Mouse (Mus musculus): ENCODE results near the gene Irx6.

DNA sequence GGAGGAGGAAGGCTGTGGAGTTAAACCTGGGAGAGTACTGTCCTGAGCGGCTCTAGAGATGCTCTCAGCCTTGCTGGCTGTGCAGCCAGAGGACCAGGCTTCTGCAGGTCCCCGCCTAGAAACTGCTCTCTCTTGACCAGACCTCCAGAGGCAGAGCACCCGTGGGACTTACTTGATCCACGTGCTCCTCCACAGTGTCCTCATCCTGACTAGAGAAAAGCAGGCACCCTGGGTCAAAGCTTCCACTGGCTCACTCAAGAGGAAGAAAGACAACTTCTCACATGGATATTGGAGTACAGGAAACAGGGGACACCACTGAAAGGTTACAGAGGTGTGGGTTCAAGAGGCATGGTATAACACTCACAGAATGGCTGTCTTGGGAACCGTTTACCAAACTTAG lies 23.3 kb downstream of the Irx6 start:
- TF ChIP-seq CTCF (IDR thresholded peaks at IDR 0.05; ENCODE audit: low read depth, low read length) (no peak), GATA2 (IDR thresholded peaks at IDR 0.05; ENCODE audit: borderline replicate concordance, low read depth, low read length) (no peak), POLR2AphosphoS5 (IDR thresholded peaks at IDR 0.05; ENCODE audit: insufficient replicate concordance, low read depth, low read length) (no peak)

All from G1E (cell line).